ENCODE assay signal across 8 mouse cellular contexts in genomic region chr3:52029661-52030081, GRCm38 (mm10).
DNase-seq lines count a peak whose midpoint lies in the region; ATAC-seq lines count a peak whose summit lies in the region.

No protein-coding gene starts in this region.

- H3K4me2 ChIP-seq in kidney, embryonic 15.5 days, result peak overlapping the region; percentile 45
- peak overlapping the region; percentile 27; the same call in 1 of the 2 replicates for H3K4me2 ChIP-seq in embryonic facial prominence, embryonic 12.5 days (replicated peaks)
- H3K4me2 ChIP-seq in limb, embryonic 15.5 days, result peak overlapping the region; percentile 33

- peak overlapping the region; percentile 13; the same call in 1 of the 2 replicates for H3K27ac ChIP-seq in kidney, embryonic 15.5 days
- H3K27ac ChIP-seq in embryonic facial prominence, embryonic 12.5 days, result no peak overlapping the region
- H3K27ac ChIP-seq in hindbrain, embryonic 10.5 days, result peak overlapping the region; percentile 50; the same call in 1 of the 2 replicates
- H3K27ac ChIP-seq in limb, embryonic 15.5 days, result 0 out of 2 replicates have a peak overlapping the region, but pooled peaks have one; percentile 13

- H3K9me3 ChIP-seq in kidney, embryonic 15.5 days (replicated peaks), result no peaks in the 10 kb centered on the region
- no peaks in the 10 kb centered on the region for H3K9me3 ChIP-seq in embryonic facial prominence, embryonic 12.5 days
- no peaks in the 10 kb centered on the region for H3K9me3 ChIP-seq in hindbrain, embryonic 10.5 days
- H3K9me3 ChIP-seq in limb, embryonic 15.5 days, result no peaks in the 10 kb centered on the region

- 25% methylated on average over 12 of the region's 12 CpGs for WGBS in kidney, embryonic 15.5 days
- WGBS in embryonic facial prominence, embryonic 12.5 days, result 25% methylated on average over 12 of the region's 12 CpGs
- WGBS in hindbrain, embryonic 10.5 days, result 42% methylated on average over 12 of the region's 12 CpGs
- WGBS in limb, embryonic 15.5 days, result 25% methylated on average over 12 of the region's 12 CpGs

- ATAC-seq in kidney, embryonic 15.5 days (replicated peaks; ENCODE audit: low FRiP score), result no peak
- no peak for ATAC-seq in embryonic facial prominence, embryonic 12.5 days (ENCODE audit: insufficient number of reproducible peaks, insufficient read depth, low FRiP score, low TSS enrichment)
- ATAC-seq in limb, embryonic 15.5 days (ENCODE audit: insufficient number of reproducible peaks, low FRiP score, low TSS enrichment, low read depth), result no peak

- H3K27me3 ChIP-seq in kidney, embryonic 15.5 days, result no peaks in the 10 kb centered on the region
- no peaks in the 10 kb centered on the region for H3K27me3 ChIP-seq in embryonic facial prominence, embryonic 12.5 days
- no peaks in the 10 kb centered on the region for H3K27me3 ChIP-seq in hindbrain, embryonic 10.5 days (ENCODE audit: insufficient read depth, poor library complexity, severe bottlenecking)
- H3K27me3 ChIP-seq in limb, embryonic 15.5 days, result no peaks in the 10 kb centered on the region

- H3K4me1 ChIP-seq in kidney, embryonic 15.5 days, result peaks cover 44% of the 10 kb centered on the region
- peaks cover 23% of the 10 kb centered on the region for H3K4me1 ChIP-seq in embryonic facial prominence, embryonic 12.5 days
- peaks cover 56% of the 10 kb centered on the region for H3K4me1 ChIP-seq in hindbrain, embryonic 10.5 days (replicated peaks)
- H3K4me1 ChIP-seq in limb, embryonic 15.5 days, result peaks cover 22% of the 10 kb centered on the region

- H3K4me3 ChIP-seq in kidney, embryonic 15.5 days (replicated peaks), result peak overlapping the region; percentile 9; the same call in 1 of the 2 replicates
- H3K4me3 ChIP-seq in embryonic facial prominence, embryonic 12.5 days, result no peak overlapping the region
- H3K4me3 ChIP-seq in hindbrain, embryonic 10.5 days, result no peak overlapping the region
- peak overlapping the region; percentile 22 for H3K4me3 ChIP-seq in limb, embryonic 15.5 days

- H3K9ac ChIP-seq in kidney, embryonic 15.5 days, result no peak overlapping the region
- H3K9ac ChIP-seq in embryonic facial prominence, embryonic 12.5 days, result no peak overlapping the region
- H3K9ac ChIP-seq in limb, embryonic 15.5 days, result no peak overlapping the region

- no peaks in the 10 kb centered on the region for H3K36me3 ChIP-seq in kidney, embryonic 15.5 days
- H3K36me3 ChIP-seq in embryonic facial prominence, embryonic 12.5 days, result no peaks in the 10 kb centered on the region
- no peaks in the 10 kb centered on the region for H3K36me3 ChIP-seq in hindbrain, embryonic 10.5 days
- no peaks in the 10 kb centered on the region for H3K36me3 ChIP-seq in limb, embryonic 15.5 days

- DNase-seq in kidney, adult 11 months, result no peak
- peak; percentile 42 for DNase-seq in hindbrain, embryonic 10.5 days (ENCODE audit: low spot score)
- DNase-seq in natural killer cell, adult 2 months (ENCODE audit: low spot score in 2 of 2), result peak; percentile 42 to 57
- no peak for DNase-seq in cerebellum, adult 11-12 months
- DNase-seq in cerebellum, adult 9-10 months, result no peak

Comparison
In these comparisons a context has a peak if more than half of its experiments do, and no peak if none do; other contexts are left out.
1. H3K4me3 ChIP-seq: peak in kidney, embryonic 15.5 days (single experiment) and limb, embryonic 15.5 days (single experiment); none in embryonic facial prominence, embryonic 12.5 days (single experiment) and hindbrain, embryonic 10.5 days (single experiment).
2. DNase-seq: peak in hindbrain, embryonic 10.5 days (single experiment) and natural killer cell, adult 2 months (2 of 2); none in kidney, adult 11 months (single experiment), cerebellum, adult 11-12 months (single experiment) and cerebellum, adult 9-10 months (single experiment).
3. Peak in every context shown above with its lines, with median percentiles within 50 percentile points of each other: H3K4me2 ChIP-seq.